Mouse (Mus musculus) brain, embryonic 14.5 days (tissue): ENCODE results near the gene Fscn3. TPM values are rescaled to one million over a fixed set of nuclear protein-coding genes. Genes with fewer than 3 reads are reported as not detected.

ENCODE experiments used
- DNase-seq: peaks from one replicate; pipeline ENCODE4 v3.0.0-alpha.2; 2011; ENCODE audit warnings: low read depth
- CTCF ChIP-seq: fragments of 200-500 bp; IDR thresholded peaks from 2 replicates; pipeline ENCODE4 v1.5.1; 2012; ENCODE audit warnings: inconsistent platforms, mild to moderate bottlenecking, moderate library complexity, borderline replicate concordance; ENCODE audit not compliant: insufficient read depth, insufficient read length; ENCODE audit errors: extremely low read depth
- POLR2A ChIP-seq: fragments of 200-500 bp; IDR thresholded peaks from 2 replicates; pipeline ENCODE4 v1.6.1; 2012; ENCODE audit warnings: mild to moderate bottlenecking, inconsistent platforms, borderline replicate concordance; ENCODE audit not compliant: poor library complexity, insufficient read depth, insufficient read length, severe bottlenecking; ENCODE audit errors: extremely low read depth
- polyA plus RNA-seq: library from polyadenylated mRNA; depleted of rRNA; stranded (reverse); fragments of >200 nt; gene quantifications from 2 replicates; pipeline ENCODE4 v1.2.3, GENCODE M21; 2012; rRNA removed

Fscn3 gene
- polyA plus RNA-seq, 1 experiment: 0.05 TPM

DNA sequence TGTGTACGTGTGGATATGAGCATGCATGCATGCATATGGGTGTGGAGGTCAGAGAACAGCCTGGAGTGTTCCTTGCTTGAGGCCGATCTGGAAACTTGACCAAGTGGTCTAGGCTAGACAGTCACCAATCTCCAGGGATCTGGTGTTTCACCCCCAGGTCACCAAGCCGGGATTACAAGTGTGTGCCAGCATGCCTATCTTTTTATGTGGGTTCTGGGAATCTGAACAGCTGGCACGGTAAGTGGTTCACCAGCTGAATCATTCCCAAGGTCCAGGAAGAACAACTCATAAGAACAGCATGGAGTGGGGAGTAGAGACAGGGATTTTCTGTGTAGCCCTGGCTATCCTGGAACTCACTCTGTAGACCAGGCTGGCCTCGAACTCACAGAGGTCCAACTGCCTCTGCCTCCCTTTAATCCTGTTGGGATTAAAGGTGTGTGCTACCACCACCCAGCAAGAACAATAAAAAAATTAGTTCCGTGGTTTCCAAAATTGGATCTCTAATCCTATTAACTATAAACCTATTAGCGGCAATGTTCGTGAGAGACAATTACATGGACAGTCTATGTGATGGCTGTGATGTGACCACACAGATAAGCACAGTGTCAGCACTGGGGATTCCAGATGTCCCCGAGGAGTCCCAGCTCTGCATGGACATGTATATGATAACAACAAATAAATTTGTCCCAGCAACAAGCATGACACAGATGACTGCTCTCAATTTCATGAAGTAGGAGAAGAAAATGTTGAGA is 43.9 kb downstream of the Fscn3 start:
- TF ChIP-seq POLR2A (no peak), CTCF (no peak)
- DNase-seq: no peak

DNA sequence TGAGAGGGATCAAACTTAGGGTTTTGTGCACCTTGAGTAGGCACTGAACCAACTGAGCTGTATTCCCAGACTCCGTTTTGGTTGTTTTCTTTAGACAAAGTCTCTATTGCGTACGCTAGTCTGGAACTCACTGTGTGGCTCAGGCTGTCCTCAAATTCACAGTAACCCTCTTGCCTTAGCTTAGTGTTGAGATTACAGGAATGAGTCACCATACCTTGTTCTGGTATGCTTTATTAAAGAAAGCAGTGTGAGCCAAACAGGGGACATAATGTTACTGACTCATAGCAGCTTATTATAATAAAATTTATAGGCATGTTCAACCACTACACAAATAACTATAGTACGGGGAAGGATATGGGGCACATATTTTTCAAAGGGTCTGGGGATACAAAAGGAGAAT is 46.6 kb downstream of the Fscn3 start:
- no peak for DNase-seq
- TF ChIP-seq POLR2A (no peak), CTCF (no peak)

DNA sequence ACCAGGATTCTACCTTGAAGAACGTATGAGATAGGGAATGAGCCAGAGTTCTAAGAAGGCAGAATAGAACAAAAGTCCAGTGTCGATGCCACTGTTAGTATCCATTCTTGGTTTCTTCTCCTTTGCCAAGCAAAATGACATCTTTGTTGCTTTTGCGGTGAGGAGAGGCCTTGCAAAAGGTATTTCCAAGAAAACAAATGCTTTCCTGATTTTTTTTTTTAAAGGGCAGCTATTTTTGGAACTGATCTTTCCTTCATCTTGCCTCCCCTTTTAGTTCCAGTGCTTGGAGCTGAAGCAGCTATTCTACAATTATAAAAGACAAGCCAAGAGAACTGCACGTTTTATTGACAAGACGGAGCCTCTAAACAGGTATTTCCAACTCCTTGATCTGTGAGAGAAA is 47.2 kb downstream of the Fscn3 start, which contains the start of gene Snd1:
Gene Snd1 (plus strand): TSS at position 301 of the 400 bp plus-strand sequence.
- TF ChIP-seq CTCF (no peak), POLR2A (no peak)

DNA sequence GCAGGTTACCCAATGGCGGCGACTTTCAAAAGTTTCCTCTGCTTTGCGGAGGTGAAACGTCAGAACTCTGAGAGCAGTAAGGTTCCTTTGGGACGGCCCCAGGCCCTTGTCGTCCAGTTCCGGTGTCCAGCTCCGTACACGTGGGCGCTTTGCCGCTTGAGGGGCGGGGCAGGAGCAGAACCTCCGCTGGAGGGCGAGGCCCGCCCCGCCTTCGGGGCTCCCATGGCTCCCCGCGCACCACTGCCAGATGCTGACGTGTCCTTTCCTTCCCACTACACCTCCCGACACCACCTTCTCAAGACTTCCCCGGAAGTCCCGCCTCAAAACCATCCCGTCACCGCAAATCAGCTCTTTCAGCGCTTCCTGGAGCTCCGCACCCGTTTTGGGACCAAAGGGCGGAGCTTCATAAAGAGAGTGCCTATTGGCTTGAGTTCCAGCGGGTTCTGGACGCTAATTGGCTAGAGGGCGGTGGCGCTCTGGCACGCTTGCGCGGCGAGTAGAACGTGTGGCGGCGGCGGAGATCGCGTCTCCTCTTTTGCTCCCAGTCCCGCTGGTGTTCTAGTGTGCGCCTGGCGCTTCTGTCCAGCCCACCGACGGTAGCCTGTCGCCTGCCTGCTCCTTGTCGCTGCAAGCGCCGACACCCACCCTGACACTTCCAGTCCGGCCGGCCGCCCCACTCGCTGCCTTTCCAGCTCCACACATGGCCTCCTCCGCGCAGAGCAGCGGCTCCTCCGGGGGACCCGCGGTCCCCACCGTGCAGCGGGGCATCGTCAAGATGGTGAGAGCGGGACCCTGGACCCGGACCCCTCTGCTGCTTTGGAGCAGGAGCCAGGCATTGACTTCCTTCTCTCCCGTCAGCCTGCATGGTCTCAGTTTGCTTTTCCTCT is 52.5 kb downstream of the Fscn3 start:
- peak; percentile 100 for DNase-seq
- no peak for TF ChIP-seq CTCF
- peak; percentile 55; the same call in 1 of the 2 replicates for TF ChIP-seq POLR2A

More for the DNA sequence above, 47.2 kb downstream of the Fscn3 start, which contains the start of gene Snd1:
- DNase-seq: no peak

DNA sequence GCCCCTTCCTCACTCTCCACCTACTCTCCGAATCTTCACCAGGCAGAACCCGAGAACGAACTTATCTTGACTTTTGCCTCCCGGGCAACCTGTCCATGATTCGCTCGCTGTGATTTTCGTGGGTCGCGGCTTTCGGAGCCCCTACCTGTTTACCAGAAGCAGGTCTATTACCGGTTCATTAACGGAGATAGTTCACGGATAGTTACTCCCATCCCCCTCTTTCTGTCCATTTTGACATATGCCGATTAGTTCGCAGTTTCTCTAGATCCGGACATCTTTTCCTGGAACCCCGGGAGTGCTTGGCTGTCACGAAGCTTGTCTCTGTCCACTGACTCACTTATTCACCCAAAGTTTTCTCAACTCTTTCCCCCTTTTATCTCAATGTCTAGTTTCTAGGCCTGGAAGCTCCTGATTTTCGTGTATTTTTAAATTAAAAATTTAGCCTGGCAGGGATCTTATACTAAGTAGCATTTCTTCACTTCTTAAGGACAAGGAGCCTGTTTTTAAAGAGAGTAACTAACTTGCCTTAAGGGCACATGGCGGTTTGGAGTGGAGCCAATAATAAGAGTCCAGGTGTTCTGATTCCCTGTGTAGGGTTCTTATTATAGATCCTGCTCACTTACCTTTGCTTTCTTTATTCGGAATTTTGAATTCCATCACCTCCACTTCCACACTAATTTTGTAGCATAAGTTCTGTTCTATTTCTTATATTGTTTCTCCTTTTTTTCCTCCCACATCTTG is 53.3 kb downstream of the Fscn3 start:
- TF ChIP-seq CTCF (no peak), POLR2A (no peak)
- peak; percentile 4 for DNase-seq

DNA sequence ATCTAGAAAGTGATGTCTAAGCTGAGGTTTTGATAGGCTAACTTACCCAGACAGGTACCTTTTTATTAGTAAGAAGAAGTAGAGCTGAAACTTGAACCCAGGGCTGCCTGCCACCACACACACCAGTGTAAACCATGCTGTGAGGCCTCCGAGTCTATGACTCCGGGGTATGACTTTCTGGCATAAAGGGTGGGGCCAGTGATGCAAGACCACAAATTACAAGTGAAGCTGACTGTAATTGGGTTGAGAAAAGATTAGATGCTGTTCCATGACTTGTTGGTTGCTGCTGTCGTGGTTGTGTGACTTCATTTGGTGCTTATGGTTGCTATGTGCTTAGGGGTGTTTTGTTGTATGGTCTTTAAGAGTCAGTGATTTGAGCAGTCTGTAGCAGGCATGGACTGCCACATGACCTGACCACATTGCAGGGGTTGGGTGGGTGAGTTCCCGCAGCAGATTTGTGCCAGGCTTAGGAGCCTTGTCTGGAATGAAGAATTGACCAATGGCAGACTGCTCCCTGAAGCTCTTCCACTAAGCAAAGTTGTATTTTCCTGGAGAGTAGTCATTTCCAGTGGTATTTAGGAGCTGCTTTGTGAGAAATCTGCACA is 55.2 kb downstream of the Fscn3 start:
- no peak for TF ChIP-seq POLR2A
- TF ChIP-seq CTCF: no peak
- DNase-seq: no peak

DNA sequence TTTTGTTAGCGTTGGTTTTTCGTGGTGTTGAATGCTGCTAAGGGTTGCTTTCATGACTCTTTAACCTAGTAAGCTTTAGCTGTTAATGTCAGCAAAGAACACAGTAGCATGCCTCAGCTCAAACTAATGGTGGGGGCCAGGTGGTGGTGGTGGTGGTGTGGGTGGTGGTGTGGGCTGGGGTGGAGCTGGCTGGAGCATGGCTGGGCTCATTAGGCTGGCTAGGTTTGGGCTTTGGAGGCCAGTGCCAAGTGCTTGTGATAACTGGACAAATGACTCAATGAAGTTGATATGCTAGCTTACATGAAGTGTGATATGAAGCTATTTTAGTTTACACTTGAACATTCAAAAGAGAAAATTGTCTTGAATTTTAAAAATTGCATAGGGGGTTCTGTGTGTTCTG is 58.4 kb downstream of the Fscn3 start:
- TF ChIP-seq CTCF (no peak), POLR2A (no peak)
- no peak for DNase-seq

DNA sequence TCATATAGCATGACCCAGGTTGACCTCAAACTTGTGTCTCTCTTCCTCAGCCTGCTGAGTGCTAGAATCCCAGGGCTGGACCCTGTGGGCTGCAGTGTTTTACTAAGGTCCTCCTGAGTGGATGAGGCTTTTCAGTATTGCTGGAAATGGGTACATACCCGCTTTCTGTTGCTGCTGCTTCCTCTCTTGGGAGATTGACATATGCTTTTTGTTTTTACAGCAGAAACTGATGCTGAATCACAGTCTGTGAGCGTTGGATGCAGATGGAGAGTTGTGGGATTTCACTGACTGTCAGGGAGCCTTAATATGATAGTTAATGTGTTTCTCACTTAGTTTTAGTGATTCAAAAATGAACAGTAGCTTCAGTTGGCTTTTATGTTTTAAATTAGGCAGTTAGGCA is 58.9 kb downstream of the Fscn3 start:
- DNase-seq: peak; percentile 41
- TF ChIP-seq CTCF: no peak
- no peak for TF ChIP-seq POLR2A

DNA sequence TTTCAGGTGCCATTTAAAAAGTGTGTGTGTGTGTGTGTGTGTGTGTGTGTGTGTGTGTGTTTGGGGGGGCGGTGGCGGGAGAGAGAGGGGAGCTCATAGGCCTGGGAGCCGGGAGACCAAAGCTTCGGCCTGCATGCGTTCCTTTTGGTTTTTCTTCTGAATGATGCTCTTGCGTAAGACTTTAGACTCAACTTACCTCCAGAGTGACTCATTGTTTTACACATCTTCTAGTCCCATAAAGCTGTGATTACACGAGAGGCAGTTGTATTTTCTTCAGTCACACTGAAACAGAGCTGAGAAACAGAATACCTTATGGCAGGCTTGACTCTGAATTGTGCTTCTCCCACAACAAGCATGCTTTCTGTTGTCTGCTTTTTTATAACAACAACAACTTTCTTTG is 59.3 kb downstream of the Fscn3 start:
- no peak for TF ChIP-seq POLR2A
- DNase-seq: no peak

Other genes starting within 250 kb of the Fscn3 start
- gene Zfp800, start 29.8 kb upstream of the Fscn3 start, polyA plus RNA-seq: 6.1 and 8.8 TPM in 2 replicates
- 428 and 477 TPM in 2 replicates for gene Arf5, start 4.2 kb upstream of the Fscn3 start, polyA plus RNA-seq
- 6.3 and 9.1 TPM in 2 replicates for gene Gcc1, start 601 bp downstream of the Fscn3 start, polyA plus RNA-seq
- gene Pax4, start 21.6 kb downstream of the Fscn3 start, polyA plus RNA-seq: 0.30 TPM in 1 of 2 replicates, not detected in the other
- 59.2 and 73.1 TPM in 2 replicates for gene Snd1, start 47.4 kb downstream of the Fscn3 start, polyA plus RNA-seq